Mouse (Mus musculus) heart, postnatal 0 days (tissue): ENCODE results near the gene Slc4a1.

Source experiments
- CTCF ChIP-seq: IDR thresholded peaks from 2 replicates; pipeline ENCODE4 v1.5.1; 2016; ENCODE audit warnings: antibody characterized with exemption, control low read depth, low read depth
- EP300 ChIP-seq: IDR thresholded peaks from 2 replicates; pipeline ENCODE4 v1.6.1; 2016; ENCODE audit warnings: antibody characterized with exemption, low read depth

DNA sequence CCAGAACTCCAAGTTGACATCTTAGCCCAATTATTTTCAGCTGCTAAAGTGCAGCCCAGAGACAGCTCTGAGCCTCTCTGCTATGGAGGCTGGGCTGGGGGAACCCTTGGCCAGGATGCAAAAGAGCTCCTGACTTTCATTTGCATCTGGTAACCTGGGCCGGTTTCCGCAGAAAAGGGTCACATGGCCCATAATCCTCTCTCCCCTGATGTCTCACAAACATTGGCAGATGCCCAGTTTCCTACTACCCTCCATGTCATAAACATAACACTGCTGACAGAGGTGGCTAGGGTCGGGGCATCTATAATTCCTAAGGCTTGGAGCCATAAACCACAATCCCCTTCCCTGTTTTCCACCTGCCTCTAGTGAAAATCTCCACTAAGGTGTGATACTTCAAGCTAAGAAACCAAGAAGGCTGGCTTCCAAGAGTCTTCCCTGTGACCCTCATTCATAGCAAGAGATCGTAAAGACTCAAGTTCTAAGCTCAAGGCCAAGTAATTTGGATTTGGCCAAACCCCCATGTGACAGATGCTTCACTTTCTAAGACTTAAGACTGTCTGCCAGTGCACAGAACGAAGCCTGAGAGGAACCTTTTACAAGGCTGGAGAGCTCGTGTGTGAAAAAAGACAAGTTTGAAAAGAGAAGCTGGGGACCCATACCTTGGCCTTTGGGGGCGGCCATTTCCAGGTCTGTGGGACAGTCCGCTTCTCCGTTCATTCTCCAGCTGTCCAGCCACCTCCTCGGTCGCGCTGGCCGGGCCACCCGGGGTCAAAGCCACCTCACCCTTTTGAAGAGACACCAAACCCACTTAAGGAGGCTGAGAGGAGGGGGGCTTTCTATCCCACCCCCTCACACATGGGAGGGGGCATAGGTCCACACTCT lies 50.1 kb downstream of the Slc4a1 start:
- TF ChIP-seq CTCF = no peak
- no peak for TF ChIP-seq EP300
